Mouse (Mus musculus) heart, postnatal 0 days (tissue): Measurements from ENCODE around the gene Krtap10-10. TPM values are rescaled to one million over a fixed set of nuclear protein-coding genes. Genes with fewer than 3 reads are reported as not detected.

ENCODE experiments used
- ATAC-seq: fragments of 200-750 bp; cut with Nextera tagmentation; 2 replicates; pipeline ENCODE4 v1.8.0; 2017; ENCODE audit warnings: low read depth, moderate number of reproducible peaks, moderate library complexity; ENCODE audit not compliant: insufficient read depth
- DNase-seq: peaks from one replicate; pipeline ENCODE4 v3.0.0-alpha.2; 2016; ENCODE audit warnings: low spot score
- H3K27ac ChIP-seq: fragments of 300-500 bp; sonication (generic); 2 replicates; pipeline ENCODE4 v1.5.1; 2014; ENCODE audit warnings: low read depth, mild to moderate bottlenecking
- H3K27me3 ChIP-seq: fragments of 300-500 bp; sonication (generic); 2 replicates; pipeline ENCODE4 v1.6.1; 2014; ENCODE audit warnings: low read length, mixed read lengths; ENCODE audit not compliant: control insufficient read depth, insufficient read depth
- H3K36me3 ChIP-seq: fragments of 300-500 bp; sonication (generic); replicated peaks from 2 replicates; pipeline ENCODE4 v1.6.1; 2014; ENCODE audit warnings: low read length, mixed read lengths; ENCODE audit not compliant: control insufficient read depth, insufficient read depth
- H3K4me1 ChIP-seq: fragments of 300-500 bp; sonication (generic); 2 replicates; pipeline ENCODE4 v1.6.1; 2014; ENCODE audit warnings: antibody characterized with exemption; ENCODE audit not compliant: control insufficient read depth, insufficient read depth
- H3K4me2 ChIP-seq: fragments of 300-500 bp; sonication (generic); 2 replicates; pipeline ENCODE4 v1.6.1; 2014; ENCODE audit warnings: low read depth, mild to moderate bottlenecking, low read length, moderate library complexity
- H3K4me3 ChIP-seq: fragments of 300-500 bp; sonication (generic); 2 replicates; pipeline ENCODE4 v1.5.1; 2014; ENCODE audit warnings: low read depth, low read length
- H3K9ac ChIP-seq: fragments of 300-500 bp; sonication (generic); replicated peaks from 2 replicates; pipeline ENCODE4 v1.6.1; 2014; ENCODE audit warnings: low read depth, low read length, mixed read lengths
- H3K9me3 ChIP-seq: fragments of 300-500 bp; sonication (generic); replicated peaks from 2 replicates; pipeline ENCODE4 v1.6.1; 2016; ENCODE audit warnings: low read length; ENCODE audit not compliant: control insufficient read depth
- CTCF ChIP-seq: IDR thresholded peaks from 2 replicates; pipeline ENCODE4 v1.5.1; 2016; ENCODE audit warnings: antibody characterized with exemption, control low read depth, low read depth
- EP300 ChIP-seq: IDR thresholded peaks from 2 replicates; pipeline ENCODE4 v1.6.1; 2016; ENCODE audit warnings: antibody characterized with exemption, low read depth
- WGBS: fragments of 180-500 bp; shearing (Covaris S2); extraction: QIAGEN DNeasy Blood & Tissue Kit; methylation state at CpG from one replicate; pipeline ENCODE4 v1.1.7; 2014; 5-methylcytosine and 5-hydroxymethylcytosine counted together
- polyA plus RNA-seq: library from polyadenylated mRNA; unstranded; fragments of >200 nt; fragmentation: Nextera tagmentation; extraction: Ambion mirVana; gene quantifications from 2 replicates; pipeline ENCODE4 v1.2.1, GENCODE M21; 2015
- total RNA-seq: library from RNA; depleted of rRNA; stranded (reverse); fragments of >200 nt; gene quantifications from 2 replicates; pipeline ENCODE4 v1.2.3, GENCODE M21; 2014; ENCODE audit warnings: low replicate concordance

Krtap10-10 gene
- total and polyA plus RNA-seq, 2 experiments from 2014 or later = not detected

- H3K4me1 ChIP-seq = no peaks in the 10 kb centered on the region
- no peak overlapping the region for H3K27ac ChIP-seq
- no peak overlapping the region for H3K4me3 ChIP-seq
- no peak overlapping the region for H3K4me2 ChIP-seq
- 0 out of 2 replicates have a peak, but pooled peaks cover 5% of the 10 kb centered on the region for H3K9me3 ChIP-seq
- DNase-seq (no peak), ATAC-seq (no peak)
- no peaks in the 10 kb centered on the region for H3K27me3 ChIP-seq
- H3K9ac ChIP-seq = no peak overlapping the region
- TF ChIP-seq CTCF (no peak), EP300 (no peak)
- WGBS = 49% methylated on average over 4 of the region's 4 CpGs
- H3K36me3 ChIP-seq = no peaks in the 10 kb centered on the region
These were observed 16.5 kb upstream of the Krtap10-10 start for GRCm38 (mm10) chr10:77819203-77819602.

DNA sequence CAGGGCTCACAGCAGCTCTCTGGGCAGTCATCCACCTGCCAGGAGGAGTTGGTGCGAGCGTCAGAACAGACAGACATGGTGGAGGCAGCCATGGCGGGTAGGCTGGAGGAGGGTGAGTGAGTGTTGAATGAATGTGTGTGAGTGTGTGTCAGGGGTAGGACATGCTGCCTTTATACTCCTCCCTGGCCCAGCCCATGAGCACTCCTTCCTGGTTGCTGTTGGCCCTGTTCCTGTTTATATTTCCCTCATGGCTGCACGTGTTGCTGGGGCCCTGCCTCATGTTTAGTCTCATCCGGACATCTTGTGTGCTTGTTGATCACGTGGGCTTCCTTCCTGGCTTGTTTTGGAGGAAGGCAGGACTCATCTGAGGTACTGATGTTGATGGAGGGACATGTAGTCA, 8.8 kb upstream of the Krtap10-10 start, which contains the start of gene Krtap10-4:
Gene Krtap10-4 (minus strand): TSS at position 145 of the 400 bp plus-strand sequence.
- Histone ChIP-seq H3K27me3 (no peaks in the 10 kb centered on the region), H3K4me1 (no peaks in the 10 kb centered on the region), H3K9ac (no peak within 1 kb of the TSS), H3K36me3 (no peaks in the 10 kb centered on the region), H3K9me3 (0 out of 2 replicates have a peak, but pooled peaks cover 5% of the 10 kb centered on the region), H3K4me2 (no peak within 1 kb of the TSS), H3K4me3 (no peak within 1 kb of the TSS), H3K27ac (no peak within 1 kb of the TSS)
- WGBS = 50% methylated on average over 6 of the region's 6 CpGs
- TF ChIP-seq CTCF = no peak
- TF ChIP-seq EP300 = no peak
- DNase-seq (no peak), ATAC-seq (no peak)

- 0 out of 2 replicates have a peak, but pooled peaks cover 11% of the 10 kb centered on the region for H3K9me3 ChIP-seq
- DNase-seq (no peak), ATAC-seq (no peak)
- WGBS = 60% methylated on average over 6 of the region's 6 CpGs
- H3K4me3 ChIP-seq = no peak overlapping the region
- no peaks in the 10 kb centered on the region for H3K36me3 ChIP-seq
- no peaks in the 10 kb centered on the region for H3K27me3 ChIP-seq
- H3K9ac ChIP-seq = no peak overlapping the region
- no peak for TF ChIP-seq CTCF
- TF ChIP-seq EP300 = no peak
- no peak overlapping the region for H3K4me2 ChIP-seq
- no peak overlapping the region for H3K27ac ChIP-seq
- no peaks in the 10 kb centered on the region for H3K4me1 ChIP-seq
These were observed 3.3 kb downstream of the Krtap10-10 start for GRCm38 (mm10) chr10:77839006-77839405.

DNA sequence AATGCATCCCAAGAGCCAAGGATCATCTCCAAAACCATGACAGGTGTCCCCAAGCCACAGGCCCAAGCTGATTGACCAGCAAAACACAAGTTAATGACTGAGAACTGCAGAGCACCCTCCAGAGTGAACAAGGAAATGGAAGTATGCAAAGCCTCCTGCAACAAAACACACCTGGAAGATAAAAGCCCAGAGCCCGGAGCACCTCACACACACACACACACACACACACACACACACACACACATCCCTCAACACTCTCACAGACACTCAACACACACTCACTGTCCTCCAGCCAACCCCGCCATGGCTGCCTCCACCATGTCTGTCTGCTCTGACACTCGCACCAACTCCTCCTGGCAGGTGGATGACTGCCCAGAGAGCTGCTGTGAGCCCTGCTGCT, 10.8 kb downstream of the Krtap10-10 start, which contains the start of gene Gm36176:
Gene Gm36176 (plus strand): TSS at position 301 of the 400 bp plus-strand sequence.
- Histone ChIP-seq H3K4me2 (no peak within 1 kb of the TSS), H3K27ac (no peak within 1 kb of the TSS), H3K9ac (no peak within 1 kb of the TSS), H3K4me3 (no peak within 1 kb of the TSS), H3K27me3 (no peaks in the 10 kb centered on the region), H3K36me3 (no peaks in the 10 kb centered on the region), H3K4me1 (no peaks in the 10 kb centered on the region), H3K9me3 (0 out of 2 replicates have a peak, but pooled peaks cover 15% of the 10 kb centered on the region)
- 62% methylated on average over 3 of the region's 3 CpGs for WGBS
- TF ChIP-seq EP300 (no peak), CTCF (no peak)
- ATAC-seq = no peak
- DNase-seq = no peak

DNA sequence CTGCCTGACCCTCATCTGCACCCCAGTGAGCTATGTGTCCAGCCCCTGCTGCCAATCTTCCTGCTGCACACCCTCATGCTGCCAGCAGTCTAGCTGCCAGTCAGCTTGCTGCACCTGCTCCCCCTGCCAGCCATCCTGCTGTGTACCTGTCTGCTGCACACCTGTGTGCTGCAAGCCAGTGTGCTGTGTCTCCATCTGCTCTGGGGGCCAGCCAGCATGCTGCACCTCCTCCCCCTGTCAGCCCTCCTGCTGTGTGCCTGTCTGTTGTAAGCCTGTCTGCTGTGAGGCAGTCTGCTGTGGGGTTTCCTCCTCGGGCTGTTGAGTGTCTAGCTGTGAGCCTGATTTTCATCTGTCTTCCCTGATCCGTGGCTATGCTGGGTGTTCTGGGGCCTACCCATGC, 11.2 kb downstream of the Krtap10-10 start:
- Histone ChIP-seq H3K4me3 (no peak overlapping the region), H3K9me3 (0 out of 2 replicates have a peak, but pooled peaks cover 15% of the 10 kb centered on the region), H3K4me2 (no peak overlapping the region), H3K9ac (no peak overlapping the region), H3K27ac (no peak overlapping the region), H3K27me3 (no peaks in the 10 kb centered on the region), H3K4me1 (no peaks in the 10 kb centered on the region), H3K36me3 (no peaks in the 10 kb centered on the region)
- DNase-seq (no peak), ATAC-seq (no peak)
- TF ChIP-seq CTCF (no peak), EP300 (no peak)
- WGBS = 24% methylated on average over 2 of the region's 2 CpGs

- TF ChIP-seq EP300 (no peak), CTCF (no peak)
- no peak for ATAC-seq
These were observed 11.8 kb downstream of the Krtap10-10 start for GRCm38 (mm10) chr10:77847538-77847937.

More at GRCm38 (mm10) chr10:77847538-77847937, 11.8 kb downstream of the Krtap10-10 start:
- no peak overlapping the region for H3K27ac ChIP-seq
- WGBS = 69% methylated on average over 2 of the region's 2 CpGs
- no peak overlapping the region for H3K4me2 ChIP-seq
- H3K4me3 ChIP-seq = no peak overlapping the region
- 0 out of 2 replicates have a peak, but pooled peaks cover 15% of the 10 kb centered on the region for H3K9me3 ChIP-seq
- DNase-seq = no peak
- no peaks in the 10 kb centered on the region for H3K27me3 ChIP-seq
- H3K4me1 ChIP-seq = no peaks in the 10 kb centered on the region
- H3K9ac ChIP-seq = no peak overlapping the region
- no peaks in the 10 kb centered on the region for H3K36me3 ChIP-seq
